Mouse (Mus musculus): ENCODE data around the gene Fam3b. TPM values are rescaled to one million over a fixed set of nuclear protein-coding genes. Genes with fewer than 3 reads are reported as not detected.
A peak's percentile ranks its signal among the peaks of the same experiment; 100 is the strongest.

The Fam3b gene
- total RNA-seq, 2 experiments from 2014 or later, result not detected

- DNase-seq, result no peak
- intact Hi-C loops (cut with DNase I), result no loop called here
These were observed 91.0 kb downstream of the Fam3b start for GRCm38 (mm10) chr16:97423627-97424026.

- intact Hi-C loops (cut with DNase I), result no loop called here
- DNase-seq, result peak; percentile 19
These were observed 92.9 kb downstream of the Fam3b start for GRCm38 (mm10) chr16:97421671-97422070.

Other genes with a start within 250 kb of the Fam3b start
- 1 to 10 TPM; 8.3 to 8.8 TPM for gene Bace2, start 158.1 kb downstream of the Fam3b start, total RNA-seq (2021)
- gene Mx1, start 51.9 kb downstream of the Fam3b start, total RNA-seq (2021), result 1 to 10 TPM in 1 of 2 experiments, under 1 TPM in 1; 0.38 to 2.2 TPM
- gene Tmprss2, start 96.4 kb upstream of the Fam3b start, total RNA-seq (2021), result not detected
- under 1 TPM; 0.38 to 0.40 TPM for gene Ripk4, start 249.0 kb upstream of the Fam3b start, total RNA-seq (2021)

Measured in left cerebral cortex, postnatal 4 days (tissue).